Mouse (Mus musculus): ENCODE measurements around the gene Ticrr. TPM values are rescaled to one million over a fixed set of nuclear protein-coding genes. Genes with fewer than 3 reads are reported as not detected.
A peak's percentile ranks its signal among the peaks of the same experiment; 100 is the strongest.

The Ticrr gene
- total and polyA plus RNA-seq, 3 experiments = 13.1 to 74.3 (median 21.3) TPM

GRCm38 (mm10) chr7:79738913-79739312, 78.9 kb downstream of the Ticrr start:
- Histone ChIP-seq H3K9me3 (replicated peaks) (no peaks in the 10 kb centered on the region), H3K27me3 (ENCODE audit: insufficient read depth, low read length) (0 out of 2 replicates have a peak, but pooled peaks cover 2% of the 10 kb centered on the region), H3K4me1 (ENCODE audit: insufficient read depth, low read depth, low read length) (peaks cover 20% of the 10 kb centered on the region), H3K4me3 (ENCODE audit: low read depth, low read length) (no peak overlapping the region), H3K36me3 (replicated peaks) (peaks cover 61% of the 10 kb centered on the region)
- ATAC-seq (ENCODE audit: extremely low read depth, insufficient number of reproducible peaks, low FRiP score, poor library complexity, severe bottlenecking) (no peak), DNase-seq (ENCODE audit: low spot score) (no peak)
- TF ChIP-seq POLR2AphosphoS5 (IDR thresholded peaks at IDR 0.05; ENCODE audit: insufficient replicate concordance, low read depth, low read length) (no peak), TAL1 (conservative IDR thresholded peaks at IDR 0.05; ENCODE audit: low read depth, low read length) (no peak), CTCF (IDR thresholded peaks at IDR 0.05; ENCODE audit: low read depth, low read length) (no peak), GATA2 (IDR thresholded peaks at IDR 0.05; ENCODE audit: borderline replicate concordance, low read depth, low read length) (no peak)

GRCm38 (mm10) chr7:79740279-79740678, 80.3 kb downstream of the Ticrr start:
- H3K4me3 ChIP-seq (ENCODE audit: low read depth, low read length) = no peak overlapping the region
- ATAC-seq (ENCODE audit: extremely low read depth, insufficient number of reproducible peaks, low FRiP score, poor library complexity, severe bottlenecking) (no peak), DNase-seq (ENCODE audit: low spot score) (no peak)
- H3K27me3 ChIP-seq (ENCODE audit: insufficient read depth, low read length) = no peaks in the 10 kb centered on the region
- TF ChIP-seq TAL1 (conservative IDR thresholded peaks at IDR 0.05; ENCODE audit: low read depth, low read length) (no peak), GATA1 (IDR thresholded peaks at IDR 0.05; ENCODE audit: borderline replicate concordance, low read length) (no peak), GATA2 (IDR thresholded peaks at IDR 0.05; ENCODE audit: borderline replicate concordance, low read depth, low read length) (no peak), POLR2AphosphoS5 (IDR thresholded peaks at IDR 0.05; ENCODE audit: insufficient replicate concordance, low read depth, low read length) (no peak), CTCF (IDR thresholded peaks at IDR 0.05; ENCODE audit: low read depth, low read length) (no peak)
- H3K36me3 ChIP-seq (replicated peaks) = peaks cover 53% of the 10 kb centered on the region
- H3K4me1 ChIP-seq (ENCODE audit: insufficient read depth, low read depth, low read length) = peaks cover 24% of the 10 kb centered on the region
- H3K9me3 ChIP-seq (replicated peaks) = no peaks in the 10 kb centered on the region

GRCm38 (mm10) chr7:79742277-79742658, 82.3 kb downstream of the Ticrr start:
- TF ChIP-seq CTCF (IDR thresholded peaks at IDR 0.05; ENCODE audit: low read depth, low read length) (no peak), GATA1 (IDR thresholded peaks at IDR 0.05; ENCODE audit: borderline replicate concordance, low read length) (no peak), TAL1 (conservative IDR thresholded peaks at IDR 0.05; ENCODE audit: low read depth, low read length) (no peak), POLR2AphosphoS5 (IDR thresholded peaks at IDR 0.05; ENCODE audit: insufficient replicate concordance, low read depth, low read length) (no peak), GATA2 (IDR thresholded peaks at IDR 0.05; ENCODE audit: borderline replicate concordance, low read depth, low read length) (no peak)
- Histone ChIP-seq H3K4me1 (ENCODE audit: insufficient read depth, low read depth, low read length) (peaks cover 24% of the 10 kb centered on the region), H3K4me3 (ENCODE audit: low read depth, low read length) (peak overlapping the region; percentile 85), H3K27me3 (ENCODE audit: insufficient read depth, low read length) (no peaks in the 10 kb centered on the region), H3K9me3 (replicated peaks) (no peaks in the 10 kb centered on the region), H3K36me3 (replicated peaks) (peaks cover 35% of the 10 kb centered on the region)
- ATAC-seq (ENCODE audit: extremely low read depth, insufficient number of reproducible peaks, low FRiP score, poor library complexity, severe bottlenecking) (no peak), DNase-seq (ENCODE audit: low spot score) (no peak)

- peaks cover 28% of the 10 kb centered on the region for H3K36me3 ChIP-seq (replicated peaks)
- ATAC-seq (ENCODE audit: extremely low read depth, insufficient number of reproducible peaks, low FRiP score, poor library complexity, severe bottlenecking) (peak; percentile 90), DNase-seq (ENCODE audit: low spot score) (peak; percentile 70)
These were observed 82.9 kb downstream of the Ticrr start, which contains the start of the genes Pex11a and Wdr93 for GRCm38 (mm10) chr7:79742659-79743536. Gene Pex11a, minus strand, starts transcription at chr7:79743131. Gene Wdr93, plus strand, starts transcription at chr7:79743163.

GRCm38 (mm10) chr7:79744051-79744450, 84.1 kb downstream of the Ticrr start:
- ATAC-seq (ENCODE audit: extremely low read depth, insufficient number of reproducible peaks, low FRiP score, poor library complexity, severe bottlenecking) (no peak), DNase-seq (ENCODE audit: low spot score) (no peak)
- no peak for TF ChIP-seq CTCF (IDR thresholded peaks at IDR 0.05; ENCODE audit: low read depth, low read length)
- TF ChIP-seq TAL1 (conservative IDR thresholded peaks at IDR 0.05; ENCODE audit: low read depth, low read length) = no peak
- no peak for TF ChIP-seq POLR2AphosphoS5 (IDR thresholded peaks at IDR 0.05; ENCODE audit: insufficient replicate concordance, low read depth, low read length)
- TF ChIP-seq GATA2 (IDR thresholded peaks at IDR 0.05; ENCODE audit: borderline replicate concordance, low read depth, low read length) = no peak
- no peak for TF ChIP-seq GATA1 (IDR thresholded peaks at IDR 0.05; ENCODE audit: borderline replicate concordance, low read length)
- Histone ChIP-seq H3K4me1 (ENCODE audit: insufficient read depth, low read depth, low read length) (peaks cover 24% of the 10 kb centered on the region), H3K27me3 (ENCODE audit: insufficient read depth, low read length) (peaks cover 3% of the 10 kb centered on the region; the same call in 1 of the 2 replicates), H3K4me3 (ENCODE audit: low read depth, low read length) (no peak overlapping the region), H3K36me3 (replicated peaks) (peaks cover 17% of the 10 kb centered on the region), H3K9me3 (replicated peaks) (no peaks in the 10 kb centered on the region)

More at GRCm38 (mm10) chr7:79742659-79743536, 82.9 kb downstream of the Ticrr start, which contains the start of the genes Pex11a and Wdr93:
- peak within 1 kb of the TSS; percentile 85 for H3K4me3 ChIP-seq (ENCODE audit: low read depth, low read length)
- H3K27me3 ChIP-seq (ENCODE audit: insufficient read depth, low read length) = no peaks in the 10 kb centered on the region
- H3K9me3 ChIP-seq (replicated peaks) = no peaks in the 10 kb centered on the region
- peaks cover 24% of the 10 kb centered on the region for H3K4me1 ChIP-seq (ENCODE audit: insufficient read depth, low read depth, low read length)
- no peak for TF ChIP-seq GATA1 (IDR thresholded peaks at IDR 0.05; ENCODE audit: borderline replicate concordance, low read length)
- no peak for TF ChIP-seq POLR2AphosphoS5 (IDR thresholded peaks at IDR 0.05; ENCODE audit: insufficient replicate concordance, low read depth, low read length)

- H3K4me3 ChIP-seq (ENCODE audit: low read depth, low read length) = no peak overlapping the region
- ATAC-seq (ENCODE audit: extremely low read depth, insufficient number of reproducible peaks, low FRiP score, poor library complexity, severe bottlenecking) (no peak), DNase-seq (ENCODE audit: low spot score) (no peak)
- H3K36me3 ChIP-seq (replicated peaks) = peaks cover 12% of the 10 kb centered on the region
- TF ChIP-seq GATA2 (IDR thresholded peaks at IDR 0.05; ENCODE audit: borderline replicate concordance, low read depth, low read length) = no peak
- TF ChIP-seq TAL1 (conservative IDR thresholded peaks at IDR 0.05; ENCODE audit: low read depth, low read length) = no peak
- TF ChIP-seq GATA1 (IDR thresholded peaks at IDR 0.05; ENCODE audit: borderline replicate concordance, low read length) = no peak
- no peak for TF ChIP-seq CTCF (IDR thresholded peaks at IDR 0.05; ENCODE audit: low read depth, low read length)
- TF ChIP-seq POLR2AphosphoS5 (IDR thresholded peaks at IDR 0.05; ENCODE audit: insufficient replicate concordance, low read depth, low read length) = no peak
- no peaks in the 10 kb centered on the region for H3K9me3 ChIP-seq (replicated peaks)
- H3K4me1 ChIP-seq (ENCODE audit: insufficient read depth, low read depth, low read length) = peaks cover 24% of the 10 kb centered on the region
- peaks cover 3% of the 10 kb centered on the region for H3K27me3 ChIP-seq (ENCODE audit: insufficient read depth, low read length)
These were observed 84.6 kb downstream of the Ticrr start for GRCm38 (mm10) chr7:79744585-79744984.

Measured in G1E (cell line).